Mouse (Mus musculus) neural tube, embryonic 14.5 days (tissue): ENCODE measurements around the gene Ppp1r35. TPM values are rescaled to one million over a fixed set of nuclear protein-coding genes. Genes with fewer than 3 reads are reported as not detected.

Experiments
- ATAC-seq: fragments of 200-750 bp; cut with Nextera tagmentation; 2 replicates; pipeline ENCODE4 v1.8.0; 2017; ENCODE audit warnings: low read depth, mild to moderate bottlenecking, moderate TSS enrichment, moderate library complexity
- H3K27ac ChIP-seq: fragments of 300-500 bp; sonication (generic); 2 replicates; pipeline ENCODE4 v1.5.1; 2014; ENCODE audit warnings: low read depth, mild to moderate bottlenecking, control low read depth, low read length, moderate library complexity, mixed read lengths
- H3K27me3 ChIP-seq: fragments of 300-500 bp; sonication (generic); 2 replicates; pipeline ENCODE4 v1.6.1; 2014; ENCODE audit warnings: low read length; ENCODE audit not compliant: control insufficient read depth, insufficient read depth
- H3K36me3 ChIP-seq: fragments of 300-500 bp; sonication (generic); 2 replicates; pipeline ENCODE4 v1.6.1; 2014; ENCODE audit warnings: low read length, mixed read lengths; ENCODE audit not compliant: control insufficient read depth, insufficient read depth
- H3K4me1 ChIP-seq: fragments of 300-500 bp; sonication (generic); 2 replicates; pipeline ENCODE4 v1.6.1; 2014; ENCODE audit warnings: low read length; ENCODE audit not compliant: control insufficient read depth, insufficient read depth
- H3K4me2 ChIP-seq: fragments of 300-500 bp; sonication (generic); 2 replicates; pipeline ENCODE4 v1.6.1; 2014; ENCODE audit warnings: mild to moderate bottlenecking, low read depth, low read length, control low read depth
- H3K4me3 ChIP-seq: fragments of 300-500 bp; sonication (generic); 2 replicates; pipeline ENCODE4 v1.5.1; 2014; ENCODE audit warnings: low read depth, low read length, control low read depth, mixed read lengths
- H3K9ac ChIP-seq: fragments of 300-500 bp; sonication (generic); replicated peaks from 2 replicates; pipeline ENCODE4 v1.6.1; 2014; ENCODE audit warnings: low read depth, mild to moderate bottlenecking, control low read depth, low read length, mixed read lengths
- H3K9me3 ChIP-seq: fragments of 300-500 bp; sonication (generic); 2 replicates; pipeline ENCODE4 v1.6.1; 2016; ENCODE audit warnings: low read length; ENCODE audit not compliant: control insufficient read depth
- WGBS: fragments of 180-500 bp; shearing (Covaris S2); extraction: QIAGEN DNeasy Blood & Tissue Kit; methylation state at CpG from one replicate; pipeline ENCODE4 v1.1.7; 2014; 5-methylcytosine and 5-hydroxymethylcytosine counted together
- polyA plus RNA-seq: library from polyadenylated mRNA; unstranded; fragments of >200 nt; fragmentation: Nextera tagmentation; extraction: Ambion mirVana; gene quantifications from 2 replicates; pipeline ENCODE4 v1.2.1, GENCODE M21; 2014

Gene Ppp1r35
- polyA plus RNA-seq, 1 experiment from 2014 or later: 43.7 TPM

DNA sequence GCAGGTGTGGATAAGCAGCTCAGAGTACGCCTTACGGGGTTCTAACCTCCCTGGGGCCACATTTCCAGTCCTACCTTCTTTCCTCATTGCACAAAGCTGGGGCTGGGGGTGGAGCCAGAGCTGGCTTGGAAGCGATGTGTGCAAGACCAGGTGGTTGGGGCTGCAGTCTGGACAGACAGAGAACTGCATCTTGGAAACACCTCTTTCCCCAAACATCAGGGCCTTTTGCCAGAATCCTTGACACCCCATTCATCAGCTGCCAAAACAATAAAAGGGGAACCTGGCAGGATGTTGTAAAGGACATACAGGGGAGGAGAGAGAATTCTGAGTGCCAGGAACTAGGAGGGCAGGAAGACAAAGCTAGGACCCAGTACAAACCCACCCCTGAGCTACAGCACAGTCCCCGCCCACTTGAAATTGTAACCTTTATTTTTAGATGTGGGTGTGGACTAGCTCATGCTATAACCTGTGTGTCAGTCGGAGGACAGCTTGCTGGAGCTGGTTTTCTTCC lies 2.2 kb upstream of the Ppp1r35 start:
- Histone ChIP-seq H3K27me3 (no peaks in the 10 kb centered on the region), H3K4me2 (no peak overlapping the region), H3K27ac (no peak overlapping the region), H3K9ac (no peak overlapping the region), H3K4me1 (peaks cover 12% of the 10 kb centered on the region), H3K36me3 (peaks cover 7% of the 10 kb centered on the region; the same call in 1 of the 2 replicates), H3K9me3 (no peaks in the 10 kb centered on the region), H3K4me3 (no peak overlapping the region)
- WGBS: 42% methylated on average over 5 of the region's 5 CpGs
- no peak for ATAC-seq

DNA sequence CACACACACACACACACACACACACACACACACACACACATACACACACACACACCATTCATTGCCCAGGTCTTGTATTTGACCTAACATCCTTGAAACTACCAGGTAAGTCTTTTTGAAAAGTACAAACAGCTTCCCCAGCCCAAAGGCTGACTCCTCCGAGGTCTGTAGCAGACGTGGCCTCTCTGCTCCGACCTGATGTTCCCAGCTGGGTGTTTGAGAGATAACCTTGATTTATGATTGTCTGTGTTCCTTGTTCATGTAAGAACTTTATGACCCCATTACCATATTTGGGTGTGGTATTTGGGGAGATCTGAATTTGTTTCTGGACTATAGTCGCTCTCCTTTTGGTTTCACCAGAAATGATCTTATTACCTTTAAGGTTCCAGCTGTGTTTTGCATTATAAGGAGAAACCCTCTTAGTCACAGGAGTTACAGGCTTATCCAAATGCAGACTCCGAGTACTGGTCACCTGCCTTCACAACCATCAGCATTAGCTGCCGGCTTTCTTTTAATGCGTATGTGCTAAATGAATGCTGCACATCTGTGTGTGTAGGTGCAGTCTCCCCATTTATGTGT lies 1.3 kb upstream of the Ppp1r35 start:
- H3K27ac ChIP-seq: no peak overlapping the region
- peaks cover 13% of the 10 kb centered on the region; the same call in 1 of the 2 replicates for H3K36me3 ChIP-seq
- no peak overlapping the region for H3K9ac ChIP-seq
- ATAC-seq: no peak
- H3K4me3 ChIP-seq: no peak overlapping the region
- no peaks in the 10 kb centered on the region for H3K9me3 ChIP-seq
- H3K4me2 ChIP-seq: no peak overlapping the region
- 71% methylated on average over 7 of the region's 7 CpGs for WGBS
- no peaks in the 10 kb centered on the region for H3K27me3 ChIP-seq
- H3K4me1 ChIP-seq: peaks cover 12% of the 10 kb centered on the region

DNA sequence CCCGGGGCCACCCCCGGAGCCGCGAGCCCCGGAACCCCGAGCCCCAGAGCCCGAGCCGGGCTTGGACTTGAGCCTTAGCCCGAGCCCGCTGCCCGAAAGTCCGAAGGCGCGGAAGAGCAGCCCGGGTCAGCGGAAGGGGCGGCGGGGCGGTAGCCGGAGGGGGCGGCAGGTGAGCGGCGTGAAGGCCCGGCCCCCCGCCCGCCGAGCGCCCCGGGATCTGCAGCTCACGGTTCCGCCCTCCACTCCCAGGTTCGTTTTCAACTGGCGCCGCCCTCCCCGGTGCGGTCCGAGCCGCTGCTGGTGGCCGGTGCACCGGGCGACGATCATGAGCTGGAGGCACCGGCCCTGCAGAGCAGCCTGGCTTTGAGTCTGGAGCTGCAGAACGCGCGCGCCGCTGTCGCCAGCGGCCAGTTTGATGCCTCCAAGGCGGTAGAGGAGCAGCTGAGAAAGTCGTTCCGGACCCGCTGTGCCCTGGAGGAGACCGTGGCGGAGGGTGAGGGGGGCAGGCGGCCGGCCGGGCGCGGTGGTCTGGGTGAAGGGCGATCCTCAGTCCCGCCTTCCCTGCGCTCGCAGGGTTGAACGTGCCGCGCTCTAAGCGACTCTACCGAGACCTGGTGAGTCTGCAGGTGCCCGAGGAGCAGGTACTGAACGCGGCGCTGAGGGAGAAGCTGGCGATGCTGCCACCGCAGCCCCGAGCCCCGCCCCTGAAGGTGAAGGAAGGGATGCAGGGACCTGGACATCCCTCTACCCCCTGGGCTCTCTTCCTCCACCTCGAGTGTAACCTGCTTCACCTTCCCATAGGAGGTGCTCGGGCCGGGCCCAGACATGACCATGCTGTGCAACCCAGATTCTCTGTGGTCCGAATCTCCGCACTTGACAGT lies 644 bp downstream of the Ppp1r35 start:
- H3K27me3 ChIP-seq: no peaks in the 10 kb centered on the region
- peak overlapping the region; percentile 96 for H3K4me2 ChIP-seq
- peaks cover 22% of the 10 kb centered on the region; the same call in 1 of the 2 replicates for H3K36me3 ChIP-seq
- ATAC-seq: peak; percentile 19; the same call in 1 of the 2 replicates
- peaks cover 26% of the 10 kb centered on the region for H3K4me1 ChIP-seq
- WGBS: under 1% methylated on average over 75 of the region's 83 CpGs
- H3K9me3 ChIP-seq: no peaks in the 10 kb centered on the region
- peak overlapping the region; percentile 71 for H3K27ac ChIP-seq
- H3K9ac ChIP-seq: peak overlapping the region; percentile 90
- H3K4me3 ChIP-seq: peak overlapping the region; percentile 90

DNA sequence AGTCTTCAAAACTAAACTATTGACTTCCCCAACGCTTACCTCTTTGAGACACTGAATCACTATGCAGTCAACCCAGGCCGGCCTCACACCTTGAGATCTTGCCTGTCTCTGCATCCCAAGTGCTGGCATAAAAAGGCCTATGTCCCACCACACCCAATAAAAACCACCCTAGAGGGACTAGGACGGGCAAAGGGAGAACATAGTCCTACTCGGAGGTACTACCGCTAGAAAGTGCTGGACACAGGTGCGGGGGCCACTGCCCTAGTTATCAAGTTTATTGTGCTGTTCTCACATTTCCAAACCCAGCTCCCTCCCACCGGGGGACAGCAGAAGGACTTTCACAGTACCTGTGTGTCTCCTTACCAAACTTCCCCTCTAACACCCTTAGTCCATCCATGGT lies 3.0 kb downstream of the Ppp1r35 start:
- no peak overlapping the region for H3K4me3 ChIP-seq
- no peak overlapping the region for H3K4me2 ChIP-seq
- ATAC-seq: no peak
- no peaks in the 10 kb centered on the region for H3K27me3 ChIP-seq
- WGBS: 95% methylated on average over 7 of the region's 7 CpGs
- H3K4me1 ChIP-seq: peaks cover 36% of the 10 kb centered on the region
- no peak overlapping the region for H3K27ac ChIP-seq
- H3K9ac ChIP-seq: no peak overlapping the region
- no peaks in the 10 kb centered on the region for H3K9me3 ChIP-seq
- H3K36me3 ChIP-seq: peaks cover 26% of the 10 kb centered on the region; the same call in 1 of the 2 replicates

DNA sequence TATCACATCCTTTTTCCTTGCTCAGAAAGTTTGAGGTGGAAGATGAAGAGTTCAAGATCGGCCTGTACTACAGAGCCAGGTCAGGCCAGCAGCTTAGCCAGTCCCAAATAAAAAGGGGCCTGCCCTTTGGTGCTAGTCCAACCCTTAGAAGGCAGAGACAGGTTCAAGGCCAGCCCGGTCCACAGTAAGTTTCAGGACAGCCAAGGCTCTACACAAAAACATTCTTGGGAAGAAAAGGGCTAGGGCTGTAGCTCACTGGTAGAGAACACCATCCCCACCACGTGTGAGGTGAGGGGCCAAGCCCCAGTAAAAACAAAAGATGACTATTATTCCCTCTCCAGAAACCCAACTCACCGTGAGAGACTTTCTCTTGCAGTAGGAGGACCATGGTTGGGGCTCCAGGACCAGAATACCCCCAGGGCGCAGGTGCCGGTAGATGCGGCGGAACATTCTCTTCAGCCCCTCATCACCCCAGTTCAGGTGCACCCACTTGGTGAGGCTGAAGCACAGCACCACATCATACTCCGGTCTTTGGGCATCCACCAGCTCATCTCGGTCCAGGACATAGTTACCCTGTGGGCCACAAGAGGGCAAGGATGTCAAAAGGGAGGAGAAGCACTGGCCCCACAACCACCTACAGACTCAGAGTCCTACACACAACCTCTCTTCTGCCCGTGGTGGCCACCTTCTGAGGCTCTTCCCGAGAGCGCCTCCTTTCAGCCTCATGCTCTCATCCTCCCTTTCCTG lies 4.3 kb downstream of the Ppp1r35 start:
- H3K27me3 ChIP-seq: no peaks in the 10 kb centered on the region
- WGBS: 87% methylated on average over 13 of the region's 13 CpGs
- H3K9me3 ChIP-seq: no peaks in the 10 kb centered on the region
- H3K27ac ChIP-seq: no peak overlapping the region
- peak overlapping the region; percentile 50 for H3K9ac ChIP-seq
- H3K4me2 ChIP-seq: peak overlapping the region; percentile 76
- H3K36me3 ChIP-seq: peaks cover 26% of the 10 kb centered on the region; the same call in 1 of the 2 replicates
- peak overlapping the region; percentile 82 for H3K4me3 ChIP-seq
- H3K4me1 ChIP-seq: peaks cover 36% of the 10 kb centered on the region
- no peak for ATAC-seq

DNA sequence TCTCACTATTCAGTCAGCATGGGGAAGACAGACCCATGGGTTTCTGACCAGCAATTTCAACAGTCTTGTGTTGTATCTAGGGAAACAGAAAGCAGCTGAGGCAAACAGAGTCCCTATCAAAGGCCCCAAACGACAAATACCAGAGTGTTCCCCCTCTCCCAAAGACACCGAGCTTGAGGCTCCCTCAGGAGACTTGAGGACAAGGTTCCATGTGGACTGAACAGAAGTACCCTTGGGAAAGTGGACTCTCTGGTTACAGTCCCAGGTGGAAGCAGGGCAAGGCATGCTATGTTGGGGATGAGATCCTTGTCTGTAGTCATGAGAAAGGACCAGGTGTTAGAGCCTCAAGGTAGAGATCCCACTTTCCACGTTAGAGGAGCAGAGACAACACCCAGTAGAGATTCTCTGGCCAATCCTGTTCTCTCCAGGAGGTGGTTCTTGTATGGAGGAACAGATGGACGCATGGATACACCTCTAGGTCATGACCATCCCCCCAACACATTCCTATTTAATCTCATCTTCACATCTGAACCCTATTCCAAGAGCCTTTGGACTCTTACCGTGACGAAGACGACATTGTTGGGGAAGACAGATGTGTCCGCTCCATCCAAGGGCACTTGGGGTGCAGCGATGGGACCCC lies 5.4 kb downstream of the Ppp1r35 start:
- Histone ChIP-seq H3K9me3 (no peaks in the 10 kb centered on the region), H3K27ac (no peak overlapping the region), H3K9ac (peak overlapping the region; percentile 50), H3K4me2 (peak overlapping the region; percentile 76), H3K4me3 (peak overlapping the region; percentile 82), H3K36me3 (peaks cover 26% of the 10 kb centered on the region; the same call in 1 of the 2 replicates), H3K27me3 (no peaks in the 10 kb centered on the region), H3K4me1 (peaks cover 36% of the 10 kb centered on the region)
- no peak for ATAC-seq
- 74% methylated on average over 9 of the region's 9 CpGs for WGBS

DNA sequence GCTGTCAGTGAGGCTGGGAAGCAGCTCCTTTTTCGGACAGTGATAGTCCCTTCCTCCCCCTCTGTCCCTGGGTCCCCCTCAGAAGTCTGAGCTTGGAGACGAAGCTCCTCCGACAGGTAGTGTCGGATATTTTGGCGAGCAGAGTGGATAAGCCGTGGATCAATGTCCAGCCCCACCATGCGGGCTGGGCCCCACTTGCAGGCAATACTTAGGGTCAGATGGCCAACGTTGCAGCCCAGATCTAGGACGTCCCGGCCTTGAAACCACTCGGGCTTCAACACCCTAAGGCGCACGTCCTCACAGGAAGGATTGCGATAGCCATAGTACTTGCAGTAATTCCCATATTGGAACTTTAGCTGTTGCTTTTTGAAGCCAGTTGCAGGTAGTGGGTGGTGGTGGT lies 5.9 kb downstream of the Ppp1r35 start:
- H3K9me3 ChIP-seq: no peaks in the 10 kb centered on the region
- 85% methylated on average over 14 of the region's 14 CpGs for WGBS
- peaks cover 36% of the 10 kb centered on the region for H3K4me1 ChIP-seq
- H3K4me3 ChIP-seq: peak overlapping the region; percentile 82
- H3K4me2 ChIP-seq: peak overlapping the region; percentile 76
- no peaks in the 10 kb centered on the region for H3K27me3 ChIP-seq
- ATAC-seq: no peak
- peaks cover 26% of the 10 kb centered on the region; the same call in 1 of the 2 replicates for H3K36me3 ChIP-seq
- no peak overlapping the region for H3K27ac ChIP-seq
- peak overlapping the region; percentile 85 for H3K9ac ChIP-seq

DNA sequence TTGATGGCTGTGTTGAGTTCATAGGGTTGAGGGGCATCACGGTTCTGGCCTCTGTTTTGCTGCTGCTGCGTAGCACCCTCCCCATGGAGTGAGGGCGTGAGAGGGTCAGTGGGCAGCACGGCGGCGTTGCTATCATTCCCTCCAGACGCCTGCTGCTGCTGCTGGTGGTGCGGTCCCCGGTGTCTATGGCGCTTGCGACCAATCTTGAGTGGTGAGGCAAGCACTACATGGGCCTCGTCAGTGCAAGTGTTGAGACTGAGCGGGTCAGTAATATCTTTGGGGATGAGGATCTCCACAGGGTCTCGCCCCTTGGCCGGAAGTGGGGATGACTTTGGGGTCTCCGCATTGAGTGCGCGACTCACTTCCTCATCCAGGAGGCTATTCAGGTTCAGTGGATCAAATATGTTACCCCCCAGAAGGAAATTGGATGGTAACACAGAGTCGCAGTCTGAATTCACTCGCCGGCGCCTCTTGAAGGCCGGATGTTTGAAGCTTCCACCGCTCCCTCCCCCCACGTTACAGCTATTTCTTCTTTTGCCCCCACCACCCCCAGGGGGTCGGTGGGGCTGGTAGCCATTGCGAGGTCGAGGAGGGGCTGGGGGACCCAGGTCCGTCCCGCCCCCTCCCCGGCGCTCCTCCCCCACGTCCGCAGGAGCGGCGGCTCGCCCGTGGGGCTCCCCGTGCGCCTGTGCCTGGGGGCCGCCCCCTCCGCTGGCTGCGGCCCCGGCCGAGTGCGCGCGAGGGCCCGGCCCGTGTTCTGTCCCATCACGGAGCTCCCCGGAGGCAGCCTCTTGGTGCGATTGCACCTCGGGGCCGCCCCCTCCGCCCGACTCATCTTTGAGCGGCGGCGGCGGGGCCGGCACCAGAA lies 6.7 kb downstream of the Ppp1r35 start:
- Histone ChIP-seq H3K4me1 (peaks cover 27% of the 10 kb centered on the region), H3K36me3 (peaks cover 24% of the 10 kb centered on the region; the same call in 1 of the 2 replicates), H3K27ac (peak overlapping the region; percentile 96), H3K4me2 (peak overlapping the region; percentile 76), H3K27me3 (no peaks in the 10 kb centered on the region), H3K9ac (peak overlapping the region; percentile 85), H3K9me3 (no peaks in the 10 kb centered on the region), H3K4me3 (peak overlapping the region; percentile 82)
- WGBS: 1% methylated on average over 44 of the region's 62 CpGs
- ATAC-seq: peak; percentile 19
